Mouse (Mus musculus) embryonic fibroblast, embryonic 13.5 days (primary cell): ENCODE measurements at regions not wholly inside any gene's neighbourhood (a gene's known extent, or its start where the extent isn't known, plus 50 kb on each side); places are given as distances from the start of the nearest gene placed in this dataset.

Source experiments
- CTCF ChIP-seq: IDR thresholded peaks from 2 replicates; pipeline ENCODE4 v1.5.1; 2011; ENCODE audit warnings: mild to moderate bottlenecking, control low read depth, low read length, moderate library complexity, borderline replicate concordance; ENCODE audit not compliant: insufficient read depth
- POLR2A ChIP-seq: IDR thresholded peaks from 2 replicates; pipeline ENCODE4 v1.6.1; 2011; ENCODE audit warnings: low read depth, mild to moderate bottlenecking, control low read depth, low read length, moderate library complexity

DNA sequence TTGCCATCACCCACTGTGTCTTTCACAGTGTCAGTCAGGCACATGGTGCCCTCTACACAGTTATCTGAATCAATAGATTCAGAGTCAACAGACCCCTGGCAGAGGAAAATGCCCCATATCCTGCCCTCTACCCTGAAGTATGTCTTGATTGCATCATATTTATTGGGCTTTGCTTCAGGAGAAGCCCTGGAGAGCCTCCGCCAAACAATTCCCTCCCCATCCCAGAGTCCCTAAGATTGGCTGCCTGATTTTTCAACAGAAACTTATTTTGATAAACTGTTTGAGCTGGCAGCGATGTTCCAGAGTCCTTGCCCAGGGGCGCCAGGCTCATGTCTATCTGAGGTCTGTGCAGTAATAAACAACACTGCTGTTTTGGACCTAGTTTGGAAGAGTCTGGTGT lies 117.2 kb upstream of the Dusp10 start:
- TF ChIP-seq POLR2A = no peak
- no peak for TF ChIP-seq CTCF
